Mouse (Mus musculus) layer of hippocampus, postnatal 14 days (tissue): ENCODE measurements around the gene Ints6l. TPM values are rescaled to one million over a fixed set of nuclear protein-coding genes. Genes with fewer than 3 reads are reported as not detected.

Experiments
- DNase-seq, 2 experiments: peaks; one replicate each; pipeline ENCODE4 v3.0.0; 2021 to 2022; ENCODE audit warnings: low spot score in 2 of 2, mixed read lengths in 1 of 2
- long read RNA-seq, 2 experiments: library from polyadenylated mRNA; stranded (forward); transcript quantifications; one replicate each; pipeline ENCODE4 v2.0.0; 2021
- total RNA-seq, 2 experiments: library from RNA; stranded (reverse); gene quantifications; 2 replicates each; pipeline ENCODE4 v1.2.3; 2021

Gene Ints6l
- 10 to 100 TPM; 30.6 to 40.6 TPM for total RNA-seq
- long read RNA-seq, experiment 1, transcript Ints6l-201 (17 exons, 3,766 nt) = major isoform, 7 of 16 reads
- long read RNA-seq, experiment 1, partial matches to known transcripts = 3 of 16 reads
- long read RNA-seq, experiment 1, other reads (novel, unspliced or antisense) = 6 of 16 reads
- long read RNA-seq, experiment 2, partial matches to known transcripts = 9 of 21 reads
- long read RNA-seq, experiment 2, other reads (novel, unspliced or antisense) = 9 of 21 reads

- peak; percentile 58 to 81 for DNase-seq
Measured at GRCm38 (mm10) chrX:56454671-56455371, at the start of gene Ints6l. Gene Ints6l (plus strand): TSS chrX:56454857.

- no peak for DNase-seq
Measured at GRCm38 (mm10) chrX:56405482-56405881, 49.2 kb upstream of the Ints6l start.

DNA sequence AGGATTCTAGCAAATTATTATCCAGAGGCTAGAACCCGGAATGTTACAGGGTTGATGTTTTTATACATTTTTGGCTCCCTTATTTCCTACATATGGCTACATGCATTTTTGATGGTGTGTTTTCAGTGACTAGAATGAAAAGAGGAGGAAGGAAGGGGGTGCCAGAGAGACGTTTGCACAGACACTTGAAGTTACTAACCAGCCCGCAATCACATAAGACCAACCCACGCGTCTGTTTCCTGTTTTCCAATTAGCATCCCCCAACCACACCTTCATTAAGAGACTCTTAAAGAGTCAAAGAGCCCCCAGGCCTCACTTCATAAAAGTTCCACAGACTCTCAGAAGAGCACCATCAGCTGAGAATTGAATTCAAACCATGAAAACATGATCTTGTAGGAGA, 48.5 kb upstream of the Ints6l start:
- DNase-seq = no peak

DNA sequence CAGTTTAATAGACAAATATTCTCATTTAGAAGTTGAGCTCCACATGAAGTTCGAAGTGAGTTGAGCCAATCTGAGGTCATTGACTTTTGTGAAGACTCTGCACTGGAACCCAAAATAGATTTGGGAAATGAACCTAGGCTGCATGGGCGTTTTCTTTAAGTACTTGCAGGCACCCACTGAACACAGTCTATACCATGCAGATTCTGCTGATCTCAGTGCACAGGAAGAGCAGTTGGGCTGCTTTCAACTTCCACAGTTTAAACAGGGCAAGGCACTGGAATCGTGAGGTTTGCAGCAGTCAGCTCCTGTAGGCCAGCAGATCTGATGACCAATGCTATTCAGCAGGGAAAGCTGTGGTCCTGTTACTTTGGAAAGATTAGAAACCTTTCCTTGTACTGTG, 38.4 kb upstream of the Ints6l start:
- peak in 1 of 2 experiments; percentile 1 for DNase-seq

- no peak for DNase-seq
Measured at GRCm38 (mm10) chrX:56417541-56417940, 37.1 kb upstream of the Ints6l start.

DNA sequence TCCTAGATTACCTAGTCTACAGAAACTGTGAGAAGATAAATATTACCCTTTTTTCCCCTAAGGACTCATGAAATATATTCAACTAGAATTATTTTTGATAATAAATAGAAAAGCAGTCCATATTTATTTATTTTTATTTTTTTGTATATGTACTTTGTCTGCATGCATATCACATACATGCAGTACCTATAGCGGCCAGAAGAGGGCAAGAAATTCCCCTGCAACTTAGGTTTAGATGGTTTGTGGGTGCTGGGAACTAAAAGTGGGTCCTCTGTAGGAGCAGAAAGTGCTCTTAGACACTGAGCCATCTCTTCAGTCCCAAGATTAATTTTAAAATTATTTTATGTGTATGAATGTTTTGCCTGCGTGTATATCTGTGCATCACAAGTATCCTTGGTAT, 24.1 kb upstream of the Ints6l start:
- DNase-seq = no peak

- no peak for DNase-seq
Measured at GRCm38 (mm10) chrX:56435758-56436283, 18.8 kb upstream of the Ints6l start.

- no peak for DNase-seq
Measured at GRCm38 (mm10) chrX:56446487-56447428, 7.9 kb upstream of the Ints6l start.

- no peak for DNase-seq
Measured at GRCm38 (mm10) chrX:56447524-56448015, 7.1 kb upstream of the Ints6l start, which contains the start of gene Gm2174. Gene Gm2174 (plus strand): TSS chrX:56447965.

- DNase-seq = peak; percentile 74 to 89
Measured at GRCm38 (mm10) chrX:56455372-56456246, 952 bp downstream of the Ints6l start.

DNA sequence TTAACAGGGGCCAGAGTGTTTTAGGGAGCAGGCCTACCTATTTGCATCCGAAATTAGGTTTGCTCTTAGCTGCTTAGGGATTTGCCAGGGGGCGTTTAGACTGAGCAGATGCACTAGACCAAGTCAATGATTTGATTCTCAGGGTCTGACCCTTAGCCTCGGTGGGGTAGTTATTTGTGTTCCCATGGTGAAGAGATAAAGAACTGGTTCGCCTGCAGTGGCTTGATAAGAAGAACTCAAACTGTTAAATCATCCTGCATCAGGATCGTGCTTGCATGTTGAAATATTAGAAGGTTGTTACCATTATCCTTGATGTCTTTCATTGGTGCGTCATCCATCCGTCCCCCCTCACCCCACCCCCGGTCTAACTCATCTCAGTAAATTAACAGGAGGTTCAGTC, 1.7 kb downstream of the Ints6l start:
- DNase-seq = peak; percentile 12 to 15

DNA sequence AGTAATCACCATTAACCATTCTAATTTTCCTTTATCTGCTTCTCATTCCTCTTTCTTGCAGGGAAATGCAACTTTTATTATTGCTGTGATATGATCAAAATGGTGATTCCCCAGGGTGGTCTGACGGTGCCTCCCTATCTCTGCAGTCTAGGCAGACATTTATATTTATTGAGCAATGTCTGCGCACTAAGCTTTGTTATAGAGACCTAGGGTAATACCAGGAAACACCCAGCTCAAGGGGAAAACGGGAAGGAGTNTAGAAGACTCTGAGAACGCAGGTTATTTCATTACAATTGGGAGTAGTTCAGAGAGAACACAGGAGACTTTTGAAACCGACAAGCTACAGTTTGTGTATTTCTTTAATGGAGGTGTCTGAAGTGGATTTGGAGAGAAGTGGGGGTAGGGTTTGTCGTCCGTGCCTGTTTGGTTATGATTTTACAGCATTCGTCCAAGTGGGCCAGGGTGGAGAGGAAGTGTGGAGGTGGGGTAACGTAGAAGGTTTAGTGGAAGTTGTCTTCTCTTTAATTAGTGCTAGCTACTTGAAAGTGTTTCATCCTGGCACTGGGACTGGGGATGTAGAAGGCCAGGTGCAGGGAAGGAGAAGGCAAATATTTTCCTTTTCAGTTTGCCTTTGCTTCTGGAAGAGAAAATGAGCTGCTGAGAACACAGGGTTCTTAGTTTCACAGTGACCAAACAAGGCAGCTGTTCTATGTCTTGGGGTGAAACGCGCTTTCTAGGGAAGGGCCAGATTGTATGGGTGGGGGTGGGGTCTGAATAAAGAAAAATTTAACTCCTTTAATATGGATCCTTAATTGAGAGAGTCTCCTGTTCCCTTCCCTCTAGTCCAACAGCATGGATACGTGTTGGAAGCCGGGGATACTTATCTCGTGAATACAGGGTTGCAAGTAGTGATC, 7.6 kb downstream of the Ints6l start:
- DNase-seq = no peak

- no peak for DNase-seq
Measured at GRCm38 (mm10) chrX:56464906-56465305, 10.2 kb downstream of the Ints6l start.

GRCm38 (mm10) chrX:56467688-56468087, 13.0 kb downstream of the Ints6l start:
- DNase-seq = no peak

GRCm38 (mm10) chrX:56468422-56468821, 13.8 kb downstream of the Ints6l start:
- DNase-seq = no peak

GRCm38 (mm10) chrX:56474035-56474434, 19.4 kb downstream of the Ints6l start:
- DNase-seq = no peak

DNA sequence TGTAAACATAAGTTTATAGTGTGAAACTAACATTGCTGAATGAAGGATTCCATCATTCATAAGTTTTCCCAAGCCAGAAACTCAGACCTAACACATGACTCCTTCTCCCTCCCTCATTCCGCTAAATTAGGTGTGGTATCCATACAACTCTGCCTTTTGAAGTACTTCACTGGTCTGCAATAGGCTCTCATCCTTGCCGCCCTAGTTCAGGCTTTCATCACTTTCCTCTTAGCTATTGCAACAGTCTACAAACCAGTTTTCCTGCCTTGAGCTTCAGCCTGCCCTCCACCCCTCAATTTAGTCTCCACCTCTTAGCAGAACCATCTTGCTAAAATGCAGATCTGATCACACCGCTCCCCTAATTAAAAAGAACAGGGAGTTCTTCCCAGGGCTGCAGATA, 22.9 kb downstream of the Ints6l start:
- DNase-seq = no peak

DNA sequence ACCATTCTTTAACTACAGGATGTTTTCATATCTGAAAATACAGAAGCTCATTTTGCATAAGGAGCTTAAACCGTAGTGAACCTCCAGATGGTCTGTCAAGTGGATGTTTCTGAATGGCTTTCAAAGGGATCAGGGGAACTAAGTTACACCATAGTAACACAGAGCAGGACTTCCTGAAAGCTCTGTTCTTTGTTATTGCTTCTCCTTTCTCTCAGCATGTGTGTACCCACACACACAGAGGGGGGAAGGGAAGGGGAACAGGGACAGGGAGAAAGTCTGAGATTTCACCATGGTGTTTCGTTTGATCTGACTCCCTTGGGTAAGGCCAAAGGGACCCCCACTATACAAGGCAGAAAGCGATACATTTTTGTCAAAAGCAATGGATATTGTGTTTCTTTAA, 27.2 kb downstream of the Ints6l start:
- DNase-seq = no peak

DNA sequence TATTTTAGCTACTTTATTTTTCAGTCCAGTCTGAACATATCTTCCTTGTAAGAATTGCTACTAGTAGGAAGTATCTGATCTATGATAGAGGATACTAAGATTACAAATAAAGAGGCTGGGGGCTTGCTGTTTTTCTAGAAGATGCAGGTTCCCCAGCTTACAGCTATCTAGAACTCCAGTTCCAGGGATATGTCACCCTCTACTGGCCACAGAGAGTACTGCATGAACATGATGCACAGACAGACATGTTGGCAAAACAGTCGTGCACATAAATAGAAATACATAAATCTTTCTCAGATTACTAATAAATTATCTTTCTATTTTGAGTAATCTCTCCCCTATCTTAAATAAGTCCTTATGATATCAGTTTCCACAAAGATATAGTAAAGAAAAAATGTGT, 35.1 kb downstream of the Ints6l start:
- DNase-seq = peak; percentile 57 to 74
